Comparison of ENCODE assay signal across 15 mouse cellular contexts in the genomic region with DNA sequence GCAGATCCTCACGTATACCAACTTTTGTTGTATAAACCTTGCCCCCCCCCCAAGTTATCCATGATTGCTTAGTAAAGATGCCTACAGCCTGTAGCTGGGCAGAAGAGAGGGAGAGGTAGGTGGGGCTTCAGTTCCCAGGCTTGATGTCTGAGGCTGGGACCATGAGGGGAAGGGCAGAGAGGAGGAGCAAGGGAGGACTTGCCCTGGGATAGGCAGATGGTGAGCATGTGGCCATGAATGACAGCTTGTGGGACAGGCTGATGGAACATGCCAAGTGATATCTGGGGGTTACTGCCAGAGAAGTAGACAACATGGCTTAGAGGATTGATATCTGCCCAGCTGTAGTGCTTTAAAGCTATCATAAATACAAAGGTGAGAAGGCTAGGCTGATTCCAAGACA.
DNase-seq lines count a peak whose midpoint lies in the region.
"Had no signal": no experiment of that assay in that cellular context is flagged by ENCODE, and none has a peak within 500 bp of the region (broad histone marks: within the 10 kb centered on the region; RNA-seq: fewer than 3 reads in every experiment).

No protein-coding gene starts in this region.

- DNase-seq in ES-CJ7 (ENCODE audit: low read depth, low spot score) (peak; percentile 42), MEL-GATA-1-ER (ENCODE audit: extremely low read depth, low read depth) (peak; percentile 46), ZHBTc4 (ENCODE audit: low read depth, low spot score) (peak; percentile 52)
- no peak for DNase-seq in cerebellum, adult 18-20 months
- no peak for DNase-seq in frontal cortex, postnatal 25 days (ENCODE audit: low spot score in 2 of 2)
- DNase-seq in Muller cell, postnatal 12 days (ENCODE audit: inconsistent ontology term) = no peak
- DNase-seq: adrenal gland, adult 8-10 months; adrenal gland, postnatal 14 days; adrenal gland, postnatal 36 days; B cell, adult 2 months; cerebellum, adult 11-12 months; cerebellum, adult 8-10 months; cerebellum, postnatal 10 days; cerebellum, postnatal 25 days; forebrain, postnatal 0 days had no signal

Comparison
In these comparisons a context has a peak if more than half of its experiments do, and no peak if none do; other contexts are left out.
1. DNase-seq: peak in ES-CJ7 (single experiment), MEL-GATA-1-ER (single experiment) and ZHBTc4 (single experiment); none in cerebellum, adult 18-20 months (0 of 2), frontal cortex, postnatal 25 days (0 of 2) and Muller cell, postnatal 12 days (single experiment).